Mouse (Mus musculus): Measurements from ENCODE around the gene Pfdn4. TPM values are rescaled to one million over a fixed set of nuclear protein-coding genes. Genes with fewer than 3 reads are reported as not detected.
A peak's percentile ranks its signal among the peaks of the same experiment; 100 is the strongest.

The Pfdn4 gene
- polyA plus RNA-seq, 1 experiment from 2014 or later = 128 TPM

DNA sequence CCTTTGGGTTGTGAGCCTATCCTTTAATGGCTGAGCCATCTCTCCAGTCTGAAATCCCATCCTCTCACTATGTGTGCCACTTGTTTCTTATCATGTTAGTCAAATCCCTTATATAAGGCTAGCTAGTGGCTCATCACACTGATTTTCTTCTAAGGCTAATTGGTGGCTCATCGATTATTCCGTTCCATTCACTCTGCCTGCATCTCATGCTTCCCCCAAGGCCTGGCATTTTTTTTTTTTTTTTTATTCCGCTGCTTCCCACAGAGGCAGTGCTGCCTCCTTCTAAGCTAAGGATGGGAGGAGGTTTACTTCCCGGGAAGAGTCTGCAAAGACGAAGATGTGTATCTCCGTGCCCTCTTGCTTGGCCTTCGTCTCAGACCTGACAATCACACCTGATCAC lies 9.0 kb upstream of the Pfdn4 start:
- Histone ChIP-seq H3K4me2 (ENCODE audit: low read depth) (no peak overlapping the region), H3K36me3 (ENCODE audit: control insufficient read depth, insufficient read depth, low read length) (no peaks in the 10 kb centered on the region), H3K27ac (ENCODE audit: low read depth, low read length) (no peak overlapping the region), H3K4me3 (ENCODE audit: low read depth, low read length) (no peak overlapping the region), H3K9ac (ENCODE audit: low read length) (no peak overlapping the region), H3K27me3 (ENCODE audit: control insufficient read depth, insufficient read depth, low read length) (no peaks in the 10 kb centered on the region), H3K9me3 (ENCODE audit: control insufficient read depth, low read length) (no peaks in the 10 kb centered on the region), H3K4me1 (ENCODE audit: control insufficient read depth, insufficient read depth, low read length) (no peaks in the 10 kb centered on the region)
- DNase-seq (ENCODE audit: low spot score) = no peak
- 82% methylated on average over 7 of the region's 7 CpGs for WGBS
- ATAC-seq (ENCODE audit: insufficient read depth, low FRiP score, low TSS enrichment) = no peak

DNA sequence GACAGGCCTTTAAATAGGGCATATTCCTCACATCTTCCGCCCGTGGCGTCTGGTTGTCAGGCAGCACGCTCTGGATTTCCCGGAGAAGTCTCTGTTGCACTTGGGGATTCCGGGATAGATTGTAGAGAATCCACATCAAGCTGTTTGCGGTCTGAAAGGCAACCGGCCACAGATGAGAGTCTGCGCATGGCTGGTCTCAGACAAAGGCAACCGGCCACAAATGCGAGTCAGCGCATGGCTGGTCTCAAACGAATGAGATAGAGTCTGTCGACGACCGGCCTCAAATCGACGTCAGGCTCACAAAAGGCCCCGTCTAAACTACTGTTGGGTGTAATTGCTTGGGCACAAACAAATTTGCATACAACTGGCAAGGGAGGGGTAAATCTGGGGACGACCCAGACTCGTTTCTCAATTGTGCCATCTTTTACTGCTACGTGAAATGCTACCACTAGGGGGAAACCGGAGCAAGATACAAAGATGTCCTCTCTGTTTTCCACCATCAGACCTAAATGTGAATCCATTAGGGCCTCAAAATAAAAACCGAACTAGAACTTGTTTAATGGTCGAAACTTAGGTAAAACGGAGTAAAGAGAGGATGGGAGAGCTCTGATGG lies 8.2 kb upstream of the Pfdn4 start:
- H3K4me3 ChIP-seq (ENCODE audit: low read depth, low read length) = no peak overlapping the region
- no peaks in the 10 kb centered on the region for H3K27me3 ChIP-seq (ENCODE audit: control insufficient read depth, insufficient read depth, low read length)
- no peaks in the 10 kb centered on the region for H3K4me1 ChIP-seq (ENCODE audit: control insufficient read depth, insufficient read depth, low read length)
- ATAC-seq (ENCODE audit: insufficient read depth, low FRiP score, low TSS enrichment) (no peak), DNase-seq (ENCODE audit: low spot score) (peak; percentile 35)
- WGBS = 57% methylated on average over 26 of the region's 26 CpGs
- H3K9ac ChIP-seq (ENCODE audit: low read length) = no peak overlapping the region
- no peak overlapping the region for H3K4me2 ChIP-seq (ENCODE audit: low read depth)
- H3K9me3 ChIP-seq (ENCODE audit: control insufficient read depth, low read length) = no peaks in the 10 kb centered on the region
- no peaks in the 10 kb centered on the region for H3K36me3 ChIP-seq (ENCODE audit: control insufficient read depth, insufficient read depth, low read length)
- H3K27ac ChIP-seq (ENCODE audit: low read depth, low read length) = no peak overlapping the region

DNA sequence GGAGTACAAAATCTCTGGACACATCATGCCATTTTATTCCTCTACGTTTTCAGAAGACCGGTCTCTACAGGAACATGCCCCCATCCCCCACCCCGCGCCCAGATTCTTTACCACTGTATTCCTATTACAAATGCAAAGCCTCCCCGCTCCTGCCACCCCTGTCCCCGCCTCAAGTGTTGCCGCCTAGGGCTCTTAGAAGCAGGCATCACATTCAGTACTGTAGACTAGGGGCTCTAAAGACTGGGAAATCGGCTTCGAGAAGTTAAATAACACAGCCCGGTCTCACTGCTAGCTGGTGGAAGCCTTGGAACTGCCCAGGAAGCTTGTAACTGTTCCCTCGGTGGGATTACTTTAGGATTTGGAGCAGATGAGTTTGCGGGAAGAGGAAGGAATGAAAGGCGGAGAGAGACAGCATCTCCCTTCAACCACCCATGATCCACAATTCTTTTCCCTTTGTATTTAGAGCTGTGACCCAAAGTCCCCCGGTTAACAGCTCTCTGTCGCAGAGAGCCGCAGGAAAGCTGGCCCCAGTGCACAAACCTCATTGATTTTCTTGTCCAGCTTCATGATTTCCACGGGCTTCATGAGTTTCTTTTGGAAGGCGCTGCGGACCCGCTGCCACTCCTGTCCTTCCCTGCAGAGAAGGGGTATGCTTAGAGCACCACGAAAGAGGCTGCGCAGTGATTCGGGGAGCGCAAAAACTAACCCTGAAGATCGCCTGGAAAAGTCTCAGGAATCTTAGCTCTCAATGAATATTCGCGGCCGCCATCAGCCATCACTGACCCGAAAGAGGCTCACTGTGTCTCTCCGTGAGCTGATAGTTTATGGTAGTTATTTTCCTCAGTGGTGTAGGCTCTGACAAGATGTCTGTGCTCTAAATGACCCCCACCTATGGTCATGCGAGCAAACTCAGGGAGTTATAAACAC lies 1.2 kb upstream of the Pfdn4 start:
- Histone ChIP-seq H3K4me2 (ENCODE audit: low read depth) (no peak overlapping the region), H3K4me1 (ENCODE audit: control insufficient read depth, insufficient read depth, low read length) (no peaks in the 10 kb centered on the region), H3K4me3 (ENCODE audit: low read depth, low read length) (0 out of 2 replicates have a peak overlapping the region, but pooled peaks have one; percentile 8), H3K9me3 (ENCODE audit: control insufficient read depth, low read length) (no peaks in the 10 kb centered on the region), H3K27me3 (ENCODE audit: control insufficient read depth, insufficient read depth, low read length) (peaks cover 52% of the 10 kb centered on the region), H3K36me3 (ENCODE audit: control insufficient read depth, insufficient read depth, low read length) (no peaks in the 10 kb centered on the region), H3K9ac (ENCODE audit: low read length) (no peak overlapping the region), H3K27ac (ENCODE audit: low read depth, low read length) (no peak overlapping the region)
- DNase-seq (ENCODE audit: low spot score) (peak; percentile 56), ATAC-seq (ENCODE audit: insufficient read depth, low FRiP score, low TSS enrichment) (no peak)
- WGBS = 5% methylated on average over 31 of the region's 31 CpGs

DNA sequence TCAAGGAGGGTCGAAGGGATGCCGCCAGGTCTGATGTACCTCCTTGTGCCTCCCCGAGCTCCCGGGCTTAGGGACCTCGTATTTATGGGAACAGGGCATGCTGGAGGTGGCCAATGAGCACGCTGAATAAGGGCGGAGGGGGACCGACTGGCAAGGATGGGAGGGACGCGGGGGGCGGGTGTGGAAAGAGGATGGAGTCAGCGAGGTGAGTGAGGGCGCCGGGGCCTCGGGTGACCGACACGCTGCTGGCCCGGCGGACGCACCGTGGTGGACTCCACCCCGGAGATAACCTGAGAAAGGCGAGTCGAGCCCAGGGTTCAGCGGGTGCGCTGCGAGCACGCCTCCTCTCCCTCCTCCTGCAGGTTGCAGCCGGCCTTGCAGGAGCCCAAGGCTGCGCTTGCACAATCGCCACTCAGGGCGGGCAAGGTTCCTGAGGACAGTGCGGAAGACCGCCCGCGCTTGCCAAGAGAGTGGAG lies 901 bp downstream of the Pfdn4 start, which contains the start of gene Cyp24a1:
Cyp24a1 (minus strand) TSS at position 55 of the 476 bp plus-strand sequence.
- Histone ChIP-seq H3K36me3 (ENCODE audit: control insufficient read depth, insufficient read depth, low read length) (no peaks in the 10 kb centered on the region), H3K4me2 (ENCODE audit: low read depth) (peak within 1 kb of the TSS; percentile 43), H3K4me1 (ENCODE audit: control insufficient read depth, insufficient read depth, low read length) (no peaks in the 10 kb centered on the region), H3K9ac (ENCODE audit: low read length) (no peak within 1 kb of the TSS), H3K4me3 (ENCODE audit: low read depth, low read length) (peak within 1 kb of the TSS; percentile 25), H3K27ac (ENCODE audit: low read depth, low read length) (no peak within 1 kb of the TSS), H3K27me3 (ENCODE audit: control insufficient read depth, insufficient read depth, low read length) (peaks cover 52% of the 10 kb centered on the region), H3K9me3 (ENCODE audit: control insufficient read depth, low read length) (no peaks in the 10 kb centered on the region)
- ATAC-seq (ENCODE audit: insufficient read depth, low FRiP score, low TSS enrichment) (peak; percentile 74), DNase-seq (ENCODE audit: low spot score) (peak; percentile 70)
- under 1% methylated on average over 36 of the region's 36 CpGs for WGBS

DNA sequence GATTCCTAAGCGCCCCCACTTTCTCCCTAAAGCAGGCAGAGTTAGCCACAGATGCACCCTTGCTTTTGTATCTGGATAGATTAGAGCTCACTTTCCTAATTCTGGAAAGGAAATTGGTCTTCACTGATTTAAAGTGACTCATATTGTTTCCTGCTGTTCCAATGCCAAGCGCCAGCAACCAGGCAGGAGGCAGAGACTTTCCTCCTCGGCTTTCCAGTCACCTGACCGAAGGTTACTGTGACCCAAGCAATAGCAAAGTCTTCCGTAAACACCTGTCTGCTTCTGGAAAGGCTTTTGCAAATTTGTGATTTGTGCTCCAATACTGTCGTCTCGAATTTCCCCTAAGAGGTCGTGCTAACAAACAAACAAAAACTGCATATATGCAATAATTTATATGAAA lies 1.8 kb downstream of the Pfdn4 start:
- no peaks in the 10 kb centered on the region for H3K9me3 ChIP-seq (ENCODE audit: control insufficient read depth, low read length)
- peaks cover 52% of the 10 kb centered on the region for H3K27me3 ChIP-seq (ENCODE audit: control insufficient read depth, insufficient read depth, low read length)
- DNase-seq (ENCODE audit: low spot score) = peak; percentile 10
- H3K4me1 ChIP-seq (ENCODE audit: control insufficient read depth, insufficient read depth, low read length) = no peaks in the 10 kb centered on the region
- 19% methylated on average over 8 of the region's 8 CpGs for WGBS
- H3K9ac ChIP-seq (ENCODE audit: low read length) = no peak overlapping the region
- no peaks in the 10 kb centered on the region for H3K36me3 ChIP-seq (ENCODE audit: control insufficient read depth, insufficient read depth, low read length)
- no peak overlapping the region for H3K27ac ChIP-seq (ENCODE audit: low read depth, low read length)
- no peak for ATAC-seq (ENCODE audit: insufficient read depth, low FRiP score, low TSS enrichment)
- no peak overlapping the region for H3K4me2 ChIP-seq (ENCODE audit: low read depth)
- H3K4me3 ChIP-seq (ENCODE audit: low read depth, low read length) = no peak overlapping the region

DNA sequence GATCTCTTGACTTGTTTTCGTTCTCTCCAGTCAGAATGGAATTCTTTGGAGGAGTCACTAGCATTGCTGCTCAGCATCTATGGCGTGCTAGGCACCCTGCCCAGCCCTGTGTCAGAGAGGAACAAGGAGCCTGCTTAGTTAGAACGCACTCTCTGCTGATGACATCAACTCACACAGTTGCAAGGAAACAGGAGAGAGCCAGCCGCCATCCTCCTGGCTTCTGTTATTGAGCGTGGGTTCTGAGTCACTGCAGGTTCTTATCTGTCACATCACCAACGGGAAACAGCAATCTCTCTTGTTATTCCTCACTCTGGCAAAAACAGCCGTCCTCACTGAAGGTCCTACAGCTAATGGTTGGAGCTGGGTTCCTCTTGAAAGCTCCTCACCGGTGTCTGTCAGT lies 7.1 kb downstream of the Pfdn4 start:
- no peak overlapping the region for H3K4me3 ChIP-seq (ENCODE audit: low read depth, low read length)
- no peak overlapping the region for H3K27ac ChIP-seq (ENCODE audit: low read depth, low read length)
- ATAC-seq (ENCODE audit: insufficient read depth, low FRiP score, low TSS enrichment) (no peak), DNase-seq (ENCODE audit: low spot score) (no peak)
- WGBS = 71% methylated on average over 8 of the region's 8 CpGs
- H3K27me3 ChIP-seq (ENCODE audit: control insufficient read depth, insufficient read depth, low read length) = peaks cover 7% of the 10 kb centered on the region
- no peaks in the 10 kb centered on the region for H3K9me3 ChIP-seq (ENCODE audit: control insufficient read depth, low read length)
- H3K4me1 ChIP-seq (ENCODE audit: control insufficient read depth, insufficient read depth, low read length) = no peaks in the 10 kb centered on the region
- no peak overlapping the region for H3K4me2 ChIP-seq (ENCODE audit: low read depth)
- H3K36me3 ChIP-seq (ENCODE audit: control insufficient read depth, insufficient read depth, low read length) = no peaks in the 10 kb centered on the region
- H3K9ac ChIP-seq (ENCODE audit: low read length) = no peak overlapping the region

DNA sequence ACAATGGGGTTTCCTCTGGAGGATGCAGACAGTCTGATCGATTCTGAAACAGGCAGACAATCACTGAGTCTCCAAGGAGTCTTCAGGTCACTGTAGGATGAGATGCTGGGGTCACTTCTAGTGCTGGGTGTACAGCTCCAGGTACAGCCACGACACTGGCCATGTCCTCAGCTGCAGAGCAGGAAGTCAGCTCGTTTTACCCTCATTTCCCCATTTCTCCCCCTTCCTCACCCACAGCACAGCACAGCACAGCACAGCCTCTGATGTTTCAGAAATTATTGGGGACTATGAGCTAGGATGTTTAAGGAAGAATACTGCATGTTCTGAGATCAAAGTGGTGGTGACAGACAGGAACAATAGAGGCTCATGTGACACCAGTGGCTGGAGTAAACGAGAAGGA lies 7.8 kb downstream of the Pfdn4 start:
- WGBS = 47% methylated on average over 4 of the region's 4 CpGs
- Histone ChIP-seq H3K9ac (ENCODE audit: low read length) (no peak overlapping the region), H3K27me3 (ENCODE audit: control insufficient read depth, insufficient read depth, low read length) (peaks cover 2% of the 10 kb centered on the region), H3K4me2 (ENCODE audit: low read depth) (no peak overlapping the region), H3K4me3 (ENCODE audit: low read depth, low read length) (no peak overlapping the region), H3K27ac (ENCODE audit: low read depth, low read length) (no peak overlapping the region), H3K9me3 (ENCODE audit: control insufficient read depth, low read length) (no peaks in the 10 kb centered on the region), H3K4me1 (ENCODE audit: control insufficient read depth, insufficient read depth, low read length) (no peaks in the 10 kb centered on the region), H3K36me3 (ENCODE audit: control insufficient read depth, insufficient read depth, low read length) (no peaks in the 10 kb centered on the region)
- DNase-seq (ENCODE audit: low spot score) (no peak), ATAC-seq (ENCODE audit: insufficient read depth, low FRiP score, low TSS enrichment) (no peak)

DNA sequence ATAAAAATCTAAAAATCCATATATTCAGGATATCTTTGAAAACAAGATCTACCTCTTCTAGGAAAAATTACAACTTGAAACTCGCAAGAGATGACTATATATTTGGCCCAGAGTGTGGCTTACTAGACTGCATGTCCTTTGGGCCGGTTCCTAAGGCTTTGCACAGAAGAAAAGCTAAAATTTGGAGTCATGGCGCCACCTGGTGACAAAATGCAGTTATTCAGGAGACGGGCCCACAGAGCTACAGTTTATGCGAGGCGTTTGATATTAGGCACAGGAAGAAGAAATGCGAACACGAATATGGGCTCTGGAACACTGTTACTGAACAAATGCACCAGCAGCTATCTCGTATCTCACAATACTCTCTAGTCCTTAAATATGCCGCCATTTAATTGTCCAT lies 11.5 kb downstream of the Pfdn4 start:
- Histone ChIP-seq H3K4me2 (ENCODE audit: low read depth) (no peak overlapping the region), H3K9ac (ENCODE audit: low read length) (no peak overlapping the region), H3K36me3 (ENCODE audit: control insufficient read depth, insufficient read depth, low read length) (no peaks in the 10 kb centered on the region), H3K27me3 (ENCODE audit: control insufficient read depth, insufficient read depth, low read length) (no peaks in the 10 kb centered on the region), H3K4me3 (ENCODE audit: low read depth, low read length) (no peak overlapping the region), H3K9me3 (ENCODE audit: control insufficient read depth, low read length) (no peaks in the 10 kb centered on the region), H3K27ac (ENCODE audit: low read depth, low read length) (no peak overlapping the region), H3K4me1 (ENCODE audit: control insufficient read depth, insufficient read depth, low read length) (peaks cover 7% of the 10 kb centered on the region)
- 12% methylated on average over 10 of the region's 10 CpGs for WGBS
- peak; percentile 86 for DNase-seq (ENCODE audit: low spot score)
- ATAC-seq (ENCODE audit: insufficient read depth, low FRiP score, low TSS enrichment) = no peak

Measured in neural tube, embryonic 11.5 days (tissue).